Mouse (Mus musculus) liver, embryonic 14.5 days (tissue): ENCODE measurements around the gene Tesk1.

ENCODE experiments used
- CTCF ChIP-seq: IDR thresholded peaks from 2 replicates; pipeline ENCODE4 v1.5.1; 2016; ENCODE audit warnings: antibody characterized with exemption, low read depth, control low read depth
- EP300 ChIP-seq: IDR thresholded peaks from 2 replicates; pipeline ENCODE4 v1.6.1; 2016; ENCODE audit warnings: antibody characterized with exemption, low read depth

- TF ChIP-seq CTCF (no peak), EP300 (no peak)
Observed at GRCm38 (mm10) chr4:43428180-43428861, 13.4 kb upstream of the Tesk1 start.
